Mouse (Mus musculus) midbrain, embryonic 11.5 days (tissue): ENCODE measurements at regions not wholly inside any gene's neighbourhood (a gene's known extent, or its start where the extent isn't known, plus 50 kb on each side); places are given as distances from the start of the nearest gene placed in this dataset.
A peak's percentile ranks its signal among the peaks of the same experiment; 100 is the strongest.

Source experiments
- ATAC-seq: fragments of 200-750 bp; cut with Nextera tagmentation; 2 replicates; pipeline ENCODE4 v1.8.0; 2017; ENCODE audit warnings: moderate TSS enrichment, moderate library complexity; ENCODE audit not compliant: low FRiP score
- DNase-seq: peaks from one replicate; pipeline ENCODE4 v3.0.0; 2015; ENCODE audit warnings: low spot score; ENCODE audit errors: missing footprints
- H3K27ac ChIP-seq: fragments of 300-500 bp; sonication (generic); 2 replicates; pipeline ENCODE4 v1.5.1; 2014; ENCODE audit warnings: low read depth, low read length
- H3K27me3 ChIP-seq: fragments of 300-500 bp; sonication (generic); 2 replicates; pipeline ENCODE4 v1.6.1; 2014; ENCODE audit warnings: mild to moderate bottlenecking, low read length, moderate library complexity, mixed read lengths; ENCODE audit not compliant: control insufficient read depth, insufficient read depth
- H3K36me3 ChIP-seq: fragments of 300-500 bp; sonication (generic); 2 replicates; pipeline ENCODE4 v1.6.1; 2014; ENCODE audit warnings: mild to moderate bottlenecking, low read length, moderate library complexity, mixed read lengths; ENCODE audit not compliant: control insufficient read depth, insufficient read depth
- H3K4me1 ChIP-seq: fragments of 300-500 bp; sonication (generic); 2 replicates; pipeline ENCODE4 v1.6.1; 2014; ENCODE audit warnings: low read length; ENCODE audit not compliant: control insufficient read depth, insufficient read depth
- H3K4me2 ChIP-seq: fragments of 300-500 bp; sonication (generic); 2 replicates; pipeline ENCODE4 v1.6.1; 2014; ENCODE audit warnings: mild to moderate bottlenecking, moderate library complexity
- H3K4me3 ChIP-seq: fragments of 300-500 bp; sonication (generic); 2 replicates; pipeline ENCODE4 v1.5.1; 2014; ENCODE audit warnings: low read depth, low read length
- H3K9ac ChIP-seq: fragments of 300-500 bp; sonication (generic); 2 replicates; pipeline ENCODE4 v1.6.1; 2014; ENCODE audit warnings: low read length
- H3K9me3 ChIP-seq: fragments of 300-500 bp; sonication (generic); 2 replicates; pipeline ENCODE4 v1.6.1; 2016; ENCODE audit warnings: low read length; ENCODE audit not compliant: control insufficient read depth
- whole genome bisulfite sequencing: fragments of 180-500 bp; shearing (Covaris S2); extraction: QIAGEN DNeasy Blood & Tissue Kit; methylation state at CpG from one replicate; pipeline ENCODE4 v1.1.7; 2014; 5-methylcytosine and 5-hydroxymethylcytosine counted together

GRCm38 (mm10) chr19:14243565-14243964 is 330.2 kb downstream of the Olfr1505 start:
- H3K9ac ChIP-seq = no peak overlapping the region
- WGBS = 39% methylated on average over 5 of the region's 5 CpGs
- H3K9me3 ChIP-seq = no peaks in the 10 kb centered on the region
- no peak overlapping the region for H3K4me2 ChIP-seq
- H3K27me3 ChIP-seq = peaks cover 2% of the 10 kb centered on the region; the same call in 1 of the 2 replicates
- peaks cover 19% of the 10 kb centered on the region for H3K4me1 ChIP-seq
- ATAC-seq (no peak), DNase-seq (no peak)
- no peak overlapping the region for H3K4me3 ChIP-seq
- no peak overlapping the region for H3K27ac ChIP-seq
- H3K36me3 ChIP-seq = no peaks in the 10 kb centered on the region

DNA sequence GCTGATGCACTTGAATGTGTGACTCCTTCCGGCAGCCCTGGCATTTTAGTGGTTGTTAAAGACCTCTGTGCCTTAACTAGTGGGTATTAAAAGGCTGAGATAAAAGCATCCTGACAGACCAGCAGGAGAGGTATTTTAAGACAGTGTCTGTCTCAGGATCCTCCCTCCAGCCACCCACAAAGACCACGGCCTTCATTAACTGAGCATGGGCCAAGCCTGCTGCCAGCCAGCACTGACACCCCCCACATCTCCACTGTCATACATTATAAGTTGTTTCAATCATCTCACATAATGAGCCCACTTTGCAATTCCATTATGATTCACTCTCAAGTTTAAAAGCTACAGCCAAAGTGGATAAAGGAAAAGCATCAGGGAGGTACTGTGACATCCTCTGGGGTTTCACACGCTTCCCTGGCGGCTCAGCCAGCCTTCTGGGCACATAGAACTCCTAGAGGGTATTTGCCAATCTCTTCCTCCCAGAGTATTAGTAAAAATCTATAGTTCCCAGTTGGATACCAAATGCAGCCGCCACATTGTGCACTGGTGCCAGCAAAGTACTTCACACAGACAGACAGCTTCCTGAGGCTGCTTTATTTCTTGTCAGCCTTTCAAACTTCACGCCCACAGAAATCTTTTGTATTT is 333.8 kb downstream of the Olfr1505 start:
- DNase-seq = no peak
- H3K4me1 ChIP-seq = peaks cover 2% of the 10 kb centered on the region; the same call in 1 of the 2 replicates
- no peak overlapping the region for H3K9ac ChIP-seq
- no peak overlapping the region for H3K4me3 ChIP-seq
- no peak overlapping the region for H3K4me2 ChIP-seq
- H3K9me3 ChIP-seq = no peaks in the 10 kb centered on the region
- 59% methylated on average over 6 of the region's 6 CpGs for WGBS
- H3K27ac ChIP-seq = no peak overlapping the region
- peaks cover 2% of the 10 kb centered on the region; the same call in 1 of the 2 replicates for H3K27me3 ChIP-seq
- ATAC-seq = no peak
- H3K36me3 ChIP-seq = no peaks in the 10 kb centered on the region

DNA sequence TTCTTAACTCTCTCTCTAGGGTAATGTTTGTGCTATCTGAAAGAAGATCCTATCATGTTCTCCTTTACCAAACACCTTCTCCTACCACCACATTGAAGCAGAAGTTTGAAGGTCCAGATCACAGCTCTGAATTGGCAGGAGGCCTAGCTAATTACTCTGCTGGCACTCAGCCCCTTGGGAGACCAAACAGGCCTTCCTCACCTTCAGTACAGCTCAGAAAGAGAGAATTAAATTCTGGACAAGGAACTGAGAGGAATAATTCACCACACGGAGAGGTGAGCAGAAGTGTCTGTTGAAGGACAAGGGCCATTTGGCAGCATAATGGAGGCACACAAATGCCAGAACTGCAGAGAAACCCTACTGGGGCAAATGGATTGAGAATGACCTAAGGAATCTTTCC is 334.6 kb downstream of the Olfr1505 start:
- WGBS = 72% methylated on average over 1 of the region's 1 CpGs
- DNase-seq (no peak), ATAC-seq (no peak)
- Histone ChIP-seq H3K27me3 (no peaks in the 10 kb centered on the region; the same call in 1 of the 2 replicates), H3K4me1 (peaks cover 2% of the 10 kb centered on the region; the same call in 1 of the 2 replicates), H3K9me3 (no peaks in the 10 kb centered on the region), H3K27ac (no peak overlapping the region), H3K4me2 (no peak overlapping the region), H3K9ac (no peak overlapping the region), H3K4me3 (no peak overlapping the region), H3K36me3 (no peaks in the 10 kb centered on the region)

DNA sequence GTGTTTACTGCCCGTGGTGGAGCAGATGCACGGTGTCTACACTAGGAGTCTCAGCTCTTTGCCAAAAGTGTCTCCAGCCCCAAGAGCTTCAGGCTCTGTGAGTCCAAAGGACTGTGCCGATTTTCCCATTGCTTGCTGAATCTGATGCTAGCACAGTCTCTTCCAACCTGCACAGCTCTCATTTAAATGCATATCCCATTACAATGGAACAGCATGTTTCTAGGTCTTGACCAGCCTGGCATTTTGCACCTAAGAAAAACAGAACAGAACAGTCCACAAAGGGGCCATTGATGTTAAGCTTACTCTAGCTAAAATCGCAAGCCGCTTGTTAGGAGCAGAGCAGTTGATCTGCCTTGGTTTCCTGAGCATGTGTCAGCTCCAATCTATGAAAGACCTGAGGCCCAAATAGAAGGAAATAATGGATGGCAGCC is 339.2 kb downstream of the Tle4 start:
- Histone ChIP-seq H3K27me3 (peaks cover 11% of the 10 kb centered on the region), H3K4me1 (peaks cover 14% of the 10 kb centered on the region), H3K27ac (peak overlapping the region; percentile 30; the same call in 1 of the 2 replicates), H3K9ac (no peak overlapping the region), H3K4me2 (peak overlapping the region; percentile 19; the same call in 1 of the 2 replicates), H3K4me3 (no peak overlapping the region), H3K9me3 (no peaks in the 10 kb centered on the region), H3K36me3 (no peaks in the 10 kb centered on the region)
- 9% methylated on average over 5 of the region's 5 CpGs for WGBS
- DNase-seq = peak; percentile 91
- peak; percentile 90 for ATAC-seq

DNA sequence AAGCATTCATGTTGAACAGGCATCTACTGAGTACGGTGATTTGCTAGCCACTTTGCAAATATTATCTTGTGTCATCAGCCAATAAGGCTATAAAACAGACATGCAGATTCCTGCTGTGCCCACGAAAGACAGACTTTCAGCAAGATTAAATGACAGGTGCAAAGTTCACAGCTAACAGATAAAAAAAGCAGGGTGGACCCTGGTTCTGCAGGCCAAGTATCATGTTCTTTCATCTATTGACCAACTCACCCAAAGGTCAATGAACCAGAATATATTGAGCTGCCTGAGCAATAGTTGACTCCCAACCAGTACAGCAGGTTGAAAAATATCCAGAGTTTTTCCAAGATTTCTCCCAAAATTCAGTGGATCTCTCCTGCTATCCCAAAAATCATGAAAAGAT is 338.6 kb downstream of the Tle4 start:
- no peak for DNase-seq
- H3K27ac ChIP-seq = no peak overlapping the region
- peak; percentile 61 for ATAC-seq
- H3K4me3 ChIP-seq = no peak overlapping the region
- peaks cover 14% of the 10 kb centered on the region for H3K4me1 ChIP-seq
- no peaks in the 10 kb centered on the region for H3K9me3 ChIP-seq
- peak overlapping the region; percentile 19; the same call in 1 of the 2 replicates for H3K4me2 ChIP-seq
- no peak overlapping the region for H3K9ac ChIP-seq
- 6% methylated on average over 2 of the region's 2 CpGs for WGBS
- H3K27me3 ChIP-seq = peaks cover 11% of the 10 kb centered on the region
- no peaks in the 10 kb centered on the region for H3K36me3 ChIP-seq

- Histone ChIP-seq H3K4me3 (no peak overlapping the region), H3K27me3 (no peaks in the 10 kb centered on the region), H3K9me3 (peaks cover 2% of the 10 kb centered on the region; the same call in 1 of the 2 replicates), H3K27ac (no peak overlapping the region), H3K36me3 (no peaks in the 10 kb centered on the region), H3K4me1 (no peaks in the 10 kb centered on the region), H3K9ac (no peak overlapping the region), H3K4me2 (no peak overlapping the region)
- DNase-seq (no peak), ATAC-seq (no peak)
- 79% methylated on average over 1 of the region's 1 CpGs for WGBS
These were observed 308.5 kb downstream of the Tle4 start for GRCm38 (mm10) chr19:14289331-14289737.

DNA sequence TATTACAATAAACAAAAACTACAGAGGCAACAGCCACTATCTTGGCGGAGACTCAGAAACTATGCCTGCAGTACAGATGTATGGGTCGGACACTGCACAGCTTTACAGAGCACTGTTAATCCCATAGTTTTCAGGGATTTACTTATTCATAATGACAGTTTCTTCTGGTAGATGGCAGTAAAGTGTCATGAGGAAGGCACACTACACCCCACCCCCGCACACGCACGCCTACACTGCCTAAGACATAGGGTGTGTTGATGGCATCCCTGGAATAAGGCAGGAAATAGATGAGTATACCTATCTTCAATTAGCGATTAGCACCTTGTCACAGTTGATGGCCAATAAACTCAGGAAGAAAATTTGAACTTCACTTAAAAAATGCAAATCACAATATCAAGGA is 306.9 kb downstream of the Tle4 start:
- Histone ChIP-seq H3K9ac (no peak overlapping the region), H3K9me3 (peaks cover under 1% of the 10 kb centered on the region; the same call in 1 of the 2 replicates), H3K4me2 (no peak overlapping the region), H3K4me1 (no peaks in the 10 kb centered on the region), H3K36me3 (no peaks in the 10 kb centered on the region), H3K4me3 (no peak overlapping the region), H3K27me3 (no peaks in the 10 kb centered on the region), H3K27ac (no peak overlapping the region)
- no peak for DNase-seq
- WGBS = 90% methylated on average over 6 of the region's 6 CpGs
- no peak for ATAC-seq

- H3K4me3 ChIP-seq = no peak overlapping the region
- H3K4me2 ChIP-seq = no peak overlapping the region
- no peaks in the 10 kb centered on the region for H3K27me3 ChIP-seq
- no peak for DNase-seq
- no peak for ATAC-seq
- H3K9me3 ChIP-seq = no peaks in the 10 kb centered on the region
- WGBS = 81% methylated on average over 3 of the region's 3 CpGs
- H3K9ac ChIP-seq = no peak overlapping the region
- no peaks in the 10 kb centered on the region for H3K36me3 ChIP-seq
- H3K27ac ChIP-seq = no peak overlapping the region
- H3K4me1 ChIP-seq = no peaks in the 10 kb centered on the region
These were observed 304.7 kb downstream of the Tle4 start for GRCm38 (mm10) chr19:14293172-14293571.

GRCm38 (mm10) chr19:14301176-14301943 is 296.5 kb downstream of the Tle4 start:
- no peaks in the 10 kb centered on the region for H3K27me3 ChIP-seq
- H3K9me3 ChIP-seq = no peaks in the 10 kb centered on the region
- H3K36me3 ChIP-seq = no peaks in the 10 kb centered on the region
- ATAC-seq (no peak), DNase-seq (peak; percentile 62)
- H3K4me3 ChIP-seq = no peak overlapping the region
- no peak overlapping the region for H3K27ac ChIP-seq
- H3K4me2 ChIP-seq = no peak overlapping the region
- no peak overlapping the region for H3K9ac ChIP-seq
- 86% methylated on average over 6 of the region's 6 CpGs for WGBS
- no peaks in the 10 kb centered on the region for H3K4me1 ChIP-seq
